Mouse (Mus musculus): ENCODE data around the gene Paics.
"Not testable (repeated sequence)": the region's sequence is repeated elsewhere in the genome, so short reads cannot be mapped to it uniquely, and the experiment has no call there.

The Paics gene

DNA sequence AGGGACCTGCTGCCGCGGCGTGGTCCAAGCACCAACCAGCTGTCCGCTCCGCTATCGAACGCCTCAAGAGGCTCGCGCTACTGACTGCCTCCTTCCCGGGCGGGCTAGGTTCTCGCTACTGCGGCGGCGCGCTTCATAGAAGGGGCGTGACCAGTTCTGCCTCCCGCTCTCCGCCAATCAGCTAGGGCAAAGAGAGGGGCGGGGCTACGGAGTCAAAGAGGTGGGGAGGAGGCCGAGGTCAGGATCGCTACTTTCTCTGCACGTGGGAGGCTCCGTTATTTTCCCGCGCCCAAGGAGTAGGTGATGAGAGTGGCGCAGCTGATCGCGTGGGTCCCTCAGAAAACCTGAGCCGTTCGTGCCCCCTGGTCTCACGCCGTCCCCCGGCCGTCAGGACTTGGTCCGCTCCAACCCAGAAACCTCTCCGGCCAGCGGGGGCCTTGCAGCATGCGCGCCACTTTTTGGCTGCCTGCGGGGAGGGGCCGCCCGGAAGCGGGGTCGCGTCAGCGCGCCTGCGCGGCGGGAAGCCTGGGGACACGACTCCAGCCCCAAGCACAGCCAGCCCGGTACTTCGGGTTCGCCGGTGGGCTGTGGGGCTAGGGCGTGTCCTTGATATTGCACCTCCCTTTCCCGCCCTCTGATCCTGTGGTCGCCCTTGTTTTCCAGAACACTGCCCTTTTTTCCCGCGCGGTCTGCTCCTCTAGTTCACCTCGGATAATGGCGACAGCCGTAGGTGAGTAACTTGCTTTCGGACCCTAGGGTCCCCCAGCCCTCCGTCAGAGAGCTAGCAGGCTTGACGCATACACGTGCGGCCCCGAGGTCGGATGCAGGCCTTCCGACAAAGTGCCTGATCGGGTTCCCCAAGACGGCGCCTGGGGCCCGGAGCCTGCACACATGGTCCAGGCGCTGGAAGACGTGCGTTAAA, at the start of gene Paics, which contains the start of gene Ppat:
TSS of gene Paics (plus strand) at position 202 of the 922 bp plus-strand sequence.
TSS of gene Ppat (minus strand) at position 473 of the 922 bp plus-strand sequence.
- peak; percentile 96 for DNase-seq (ENCODE audit: low spot score)

GRCm38 (mm10) chr5:76902131-76902530, 49.0 kb upstream of the Paics start:
- DNase-seq (ENCODE audit: low spot score), result no peak

- DNase-seq (ENCODE audit: low spot score), result no peak
Observed at GRCm38 (mm10) chr5:76904713-76905404, 46.2 kb upstream of the Paics start.

- DNase-seq (ENCODE audit: low spot score), result peak; percentile 89
Observed at GRCm38 (mm10) chr5:76905405-76906154, 45.5 kb upstream of the Paics start, which contains the start of gene Aasdh. Gene Aasdh (minus strand): TSS chr5:76905514.

GRCm38 (mm10) chr5:76906155-76906499, 45.0 kb upstream of the Paics start:
- DNase-seq (ENCODE audit: low spot score), result no peak

DNA sequence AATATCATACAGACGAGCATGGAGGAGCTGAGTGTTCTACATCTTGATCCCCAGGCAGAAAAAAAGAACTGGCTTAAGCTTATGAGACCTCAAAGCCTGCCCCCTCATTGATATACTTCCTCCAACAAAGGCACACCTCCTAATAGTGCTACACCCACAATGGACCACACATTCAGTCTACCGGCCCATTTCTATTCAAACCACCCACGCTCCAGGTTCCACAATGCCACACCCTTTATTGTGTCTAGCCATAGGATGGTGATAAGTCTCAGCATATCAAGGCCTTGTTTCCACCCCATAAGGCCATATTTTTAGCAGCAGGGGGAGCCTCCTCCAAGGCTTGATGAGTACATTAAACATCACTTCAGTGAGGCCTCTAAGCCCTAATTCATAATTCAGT, 40.3 kb upstream of the Paics start:
- DNase-seq (ENCODE audit: low spot score), result no peak

DNA sequence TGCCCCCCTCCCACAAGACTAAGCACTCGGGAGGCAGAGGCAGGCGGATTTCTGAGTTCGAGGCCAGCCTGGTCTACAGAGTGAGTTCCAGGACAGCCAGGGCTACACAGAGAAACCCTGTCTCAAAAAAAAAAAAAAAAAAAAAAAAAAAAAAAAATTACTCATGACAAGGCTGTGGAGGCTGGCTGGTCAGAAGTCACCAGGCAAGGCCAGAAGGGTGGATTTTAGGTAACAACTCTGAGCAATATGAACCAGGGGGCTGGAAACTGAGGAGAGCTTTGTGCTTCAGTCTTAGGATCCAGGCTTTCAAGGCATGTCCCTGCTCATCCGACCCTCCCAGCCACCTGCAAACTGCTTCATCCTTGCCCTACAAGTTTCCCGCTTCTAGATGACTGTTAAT, 38.6 kb upstream of the Paics start:
- DNase-seq (ENCODE audit: low spot score), result not testable (repeated sequence)

GRCm38 (mm10) chr5:76922833-76923232, 28.3 kb upstream of the Paics start:
- DNase-seq (ENCODE audit: low spot score), result no peak

DNA sequence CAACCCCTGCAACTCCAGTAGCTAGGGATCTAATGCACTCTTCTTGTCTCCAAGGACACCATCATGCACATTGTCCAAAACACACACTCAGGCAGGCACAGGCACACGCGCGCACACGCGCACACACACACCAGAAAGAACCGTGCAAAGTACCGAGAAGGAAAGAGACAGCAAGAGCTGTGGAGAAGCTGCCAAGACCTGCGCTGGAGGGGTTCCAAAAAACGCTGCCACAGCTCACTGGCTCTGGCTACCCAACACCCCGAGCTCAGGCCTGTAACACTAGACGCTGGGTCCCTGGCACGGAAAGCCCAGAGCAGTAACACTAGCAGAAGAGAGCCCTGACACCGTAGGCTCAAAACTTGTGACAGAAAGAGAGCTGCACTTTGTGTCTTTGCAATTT, 27.7 kb upstream of the Paics start:
- DNase-seq (ENCODE audit: low spot score), result peak; percentile 21

DNA sequence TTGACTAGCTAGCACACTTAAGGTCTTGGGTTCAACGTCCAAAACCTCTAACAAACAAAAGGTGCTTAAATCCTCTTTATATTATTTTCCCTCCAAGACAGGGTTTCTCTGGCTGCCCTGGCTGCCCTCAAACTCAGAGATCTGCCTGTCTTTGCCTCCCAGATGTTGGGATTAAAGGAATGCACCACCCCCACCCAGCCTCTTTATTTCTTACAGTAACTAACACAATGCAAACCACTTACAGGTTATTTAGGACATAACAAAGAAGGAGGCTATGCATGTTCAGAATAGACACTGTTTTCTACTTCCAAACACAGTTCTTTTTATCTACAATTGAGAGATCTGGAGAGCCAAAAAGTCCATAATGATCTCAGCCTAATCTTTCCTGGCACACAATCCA, 26.8 kb upstream of the Paics start:
- no peak for DNase-seq (ENCODE audit: low spot score)

- no peak for DNase-seq (ENCODE audit: low spot score)
Observed at GRCm38 (mm10) chr5:76928124-76928832, 22.8 kb upstream of the Paics start.

DNA sequence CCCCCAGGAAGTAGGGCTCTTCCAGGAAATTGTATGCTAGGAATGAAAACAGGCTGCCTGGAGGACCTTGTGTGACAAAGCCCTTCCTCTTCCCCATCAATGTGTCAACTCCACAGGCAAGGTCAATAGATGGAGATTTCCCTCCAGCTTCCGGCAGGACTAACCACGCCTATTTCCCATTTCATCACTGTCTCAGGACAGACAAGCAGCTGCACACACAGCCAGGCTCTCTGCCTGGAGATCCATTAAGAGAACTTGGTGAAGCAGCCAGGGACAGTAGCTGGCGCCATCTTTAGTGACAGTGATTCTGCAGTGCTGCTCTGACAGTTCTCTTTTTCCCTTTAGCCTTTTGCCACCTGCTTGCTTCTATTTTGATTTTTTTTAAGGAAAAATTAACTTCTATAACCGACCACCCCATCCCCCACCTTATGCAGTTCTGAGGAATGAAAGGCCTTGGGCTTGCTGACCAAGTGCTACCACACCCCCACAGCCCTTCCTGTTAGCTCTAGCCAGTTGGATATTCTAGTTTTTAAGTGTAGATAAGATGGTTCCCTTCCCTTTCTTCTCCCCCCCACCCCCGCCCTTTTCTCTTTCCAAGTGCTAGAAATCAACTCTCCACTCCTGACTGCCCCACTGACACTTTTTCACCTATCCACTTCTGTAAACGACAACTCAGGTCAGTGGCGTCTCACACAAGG, 21.8 kb upstream of the Paics start:
- no peak for DNase-seq (ENCODE audit: low spot score)

GRCm38 (mm10) chr5:76939717-76940116, 11.4 kb upstream of the Paics start:
- DNase-seq (ENCODE audit: low spot score), result no peak

DNA sequence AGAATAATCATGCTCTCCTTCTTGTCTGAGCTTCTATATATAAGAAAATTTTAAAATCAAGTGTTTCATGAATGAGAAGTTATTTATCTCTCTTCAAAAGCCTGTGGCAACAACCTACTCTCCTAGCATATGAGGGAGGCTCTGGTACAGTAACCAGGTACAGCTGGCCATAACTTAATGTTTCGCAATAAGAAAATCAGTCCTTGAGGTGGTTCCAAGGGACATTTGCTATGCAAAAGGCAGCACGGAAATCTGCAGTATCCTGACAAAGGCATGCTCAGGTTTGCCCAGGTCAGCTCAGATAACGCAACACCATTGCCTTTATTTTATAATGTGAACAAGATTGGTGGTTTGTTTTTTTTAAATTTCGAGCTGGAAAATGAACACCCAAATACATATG, 9.1 kb upstream of the Paics start:
- no peak for DNase-seq (ENCODE audit: low spot score)

- no peak for DNase-seq (ENCODE audit: low spot score)
Observed at GRCm38 (mm10) chr5:76942505-76942904, 8.6 kb upstream of the Paics start.

DNA sequence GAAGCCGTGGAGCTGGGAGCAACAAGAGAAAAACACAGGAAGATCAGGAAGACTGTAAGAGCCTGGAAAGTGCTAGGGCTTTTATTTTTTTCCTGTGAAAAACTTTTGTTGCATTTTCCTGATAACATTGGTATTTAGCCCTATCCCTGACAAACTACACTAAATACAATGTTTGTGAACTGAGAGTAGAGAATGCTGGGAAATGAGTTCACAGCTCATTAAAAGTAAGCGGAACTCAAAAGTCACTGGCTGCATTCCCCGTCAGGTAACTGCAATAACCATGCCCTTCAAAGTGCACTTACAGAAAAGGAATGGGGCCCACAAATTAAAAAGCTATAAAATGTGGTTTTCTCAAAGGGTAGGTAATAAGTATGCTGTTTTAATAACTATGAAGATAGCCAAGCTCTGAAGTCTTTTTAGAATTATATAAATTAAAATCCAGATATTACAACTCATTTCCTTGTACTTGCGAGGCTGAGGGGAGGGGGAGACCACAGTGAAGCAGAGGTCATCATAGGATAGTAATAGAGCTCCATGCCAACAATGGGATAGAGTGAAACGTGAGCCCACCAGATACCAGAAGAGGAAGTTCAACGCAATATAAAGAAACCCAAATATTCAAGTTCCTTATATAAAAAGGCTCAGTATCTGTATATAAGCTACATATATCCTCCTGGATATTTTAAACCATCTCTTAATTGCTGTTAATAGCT, 6.0 kb upstream of the Paics start:
- no peak for DNase-seq (ENCODE audit: low spot score)

DNA sequence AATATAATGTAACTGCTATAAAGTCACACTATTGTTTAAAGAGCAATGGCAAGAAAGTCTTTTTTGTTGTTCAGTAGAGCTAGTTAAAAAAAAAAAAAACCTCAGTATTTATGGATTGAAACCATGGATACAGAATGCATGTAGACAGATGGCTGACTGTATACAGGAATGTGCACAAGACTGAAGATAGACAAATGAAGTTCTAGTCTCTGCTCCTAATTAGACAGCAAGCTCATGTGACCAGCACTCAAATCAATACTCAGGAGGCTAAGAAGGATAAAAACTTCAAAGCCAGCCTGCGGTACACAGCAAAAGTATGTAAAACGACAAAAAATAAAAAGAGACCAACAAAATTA, 5.5 kb upstream of the Paics start:
- no peak for DNase-seq (ENCODE audit: low spot score)

- no peak for DNase-seq (ENCODE audit: low spot score)
Observed at GRCm38 (mm10) chr5:76947142-76947541, 4.0 kb upstream of the Paics start.

DNA sequence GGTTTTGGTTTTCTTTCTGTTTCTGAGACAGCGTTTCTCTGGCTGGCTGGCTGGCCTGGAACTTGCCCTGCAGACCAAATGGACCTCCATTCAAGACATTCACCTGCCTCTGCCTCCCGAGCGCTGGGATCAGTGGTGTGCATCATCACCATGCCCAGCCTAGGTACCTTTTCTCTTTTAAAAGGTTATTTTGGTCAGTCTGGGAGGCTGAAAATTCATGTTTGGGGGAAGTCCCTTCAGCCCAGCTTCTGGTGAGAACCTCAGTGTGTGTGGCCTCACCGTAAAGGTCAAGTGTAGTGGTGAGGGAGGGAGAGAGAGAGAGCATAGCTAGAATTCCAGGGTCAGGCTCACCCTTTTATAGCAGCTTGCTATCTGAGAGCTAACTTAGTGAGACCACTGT, 3.3 kb upstream of the Paics start:
- DNase-seq (ENCODE audit: low spot score), result no peak

DNA sequence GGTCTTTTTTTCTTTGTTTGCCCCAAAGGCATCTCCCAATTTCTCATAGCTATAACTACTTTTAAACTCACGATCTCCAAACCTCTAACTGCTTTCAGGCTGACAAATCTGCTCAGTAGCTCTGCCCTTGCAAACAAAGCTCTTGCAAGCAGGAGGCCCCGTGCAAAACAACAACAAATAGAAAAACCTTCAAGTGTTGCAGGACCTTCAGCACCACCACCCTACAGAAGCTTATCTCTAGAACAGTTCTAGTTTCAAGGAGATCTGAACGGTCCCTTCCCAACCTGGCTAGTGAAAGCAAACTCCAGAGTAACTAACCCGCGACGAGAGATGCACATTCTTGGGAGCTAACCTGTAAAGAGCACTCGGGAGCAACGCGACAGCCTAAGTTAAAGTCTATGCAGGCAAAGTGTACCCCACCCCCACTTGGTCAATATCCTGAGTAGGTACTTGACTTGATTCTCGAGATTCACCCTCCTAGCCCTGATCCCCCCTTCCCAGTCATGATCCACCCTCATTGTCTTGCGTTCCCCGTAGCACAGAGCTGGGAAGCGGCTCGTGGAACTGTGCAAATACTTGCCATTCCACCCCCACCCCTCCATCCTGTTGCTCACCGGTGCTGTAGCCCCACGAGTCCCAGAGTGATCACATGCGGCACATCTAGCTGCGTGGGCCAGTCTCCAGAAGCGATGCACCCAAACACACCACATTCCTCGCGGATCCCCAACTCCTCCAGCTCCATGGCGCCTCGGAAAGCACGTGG, 583 bp upstream of the Paics start:
- no peak for DNase-seq (ENCODE audit: low spot score)
